Mouse (Mus musculus) liver, postnatal 0 days (tissue): ENCODE data around the gene Mfsd9.

Experiments used
- CTCF ChIP-seq: sonication (generic); IDR thresholded peaks from 2 replicates; pipeline ENCODE4 v1.5.1; 2016; ENCODE audit warnings: antibody characterized with exemption, low read depth
- EP300 ChIP-seq: IDR thresholded peaks from 2 replicates; pipeline ENCODE4 v1.6.1; 2016; ENCODE audit warnings: antibody characterized with exemption, low read depth, mild to moderate bottlenecking

GRCm38 (mm10) chr1:40835468-40835867, 45.0 kb upstream of the Mfsd9 start:
- no peak for TF ChIP-seq CTCF
- TF ChIP-seq EP300, result no peak
